Mouse (Mus musculus) gastrocnemius, postnatal 10 days (tissue): ENCODE data around the gene Ube2v1. TPM values are rescaled to one million over a fixed set of nuclear protein-coding genes. Genes with fewer than 3 reads are reported as not detected.
A peak's percentile ranks its signal among the peaks of the same experiment; 100 is the strongest.

Experiments
- DNase-seq: peaks from one replicate; pipeline ENCODE4 v3.0.0; 2021; ENCODE audit warnings: mixed read lengths
- microRNA-seq, 2 experiments: library from miRNA; unstranded; fragments of <30 nt; microRNA quantifications; one replicate each; pipeline ENCODE4 v1.2.0; 2021
- total RNA-seq, 2 experiments: library from RNA; stranded (reverse); gene quantifications; 2 replicates each; pipeline ENCODE4 v1.2.3; 2021

The Ube2v1 gene
- total RNA-seq, 2 experiments from 2014 or later = 179 to 199 TPM

DNA sequence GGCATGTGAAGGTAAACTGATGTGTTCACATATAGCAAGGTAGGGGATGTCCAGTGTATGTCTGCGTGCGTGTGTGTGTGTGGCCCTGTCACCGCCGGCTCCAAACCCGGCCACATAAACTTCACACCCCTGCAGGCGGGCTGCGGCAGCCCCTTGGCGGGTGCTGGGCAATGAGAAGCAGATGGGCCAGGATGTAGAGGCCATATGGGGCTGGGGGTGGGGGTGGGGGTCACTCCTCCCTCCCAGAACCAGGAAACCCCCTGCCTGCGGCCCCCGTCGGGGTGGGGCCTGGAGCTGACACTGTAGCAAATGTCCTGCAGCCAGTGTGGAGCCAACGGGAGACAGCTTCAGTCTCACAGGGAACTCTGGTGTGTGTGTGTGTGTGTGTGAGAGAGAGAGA, 68.2 kb downstream of the Ube2v1 start:
- no peak for DNase-seq

- no peak for DNase-seq
Observed at GRCm38 (mm10) chr2:167563035-167563434, 68.9 kb downstream of the Ube2v1 start.

DNA sequence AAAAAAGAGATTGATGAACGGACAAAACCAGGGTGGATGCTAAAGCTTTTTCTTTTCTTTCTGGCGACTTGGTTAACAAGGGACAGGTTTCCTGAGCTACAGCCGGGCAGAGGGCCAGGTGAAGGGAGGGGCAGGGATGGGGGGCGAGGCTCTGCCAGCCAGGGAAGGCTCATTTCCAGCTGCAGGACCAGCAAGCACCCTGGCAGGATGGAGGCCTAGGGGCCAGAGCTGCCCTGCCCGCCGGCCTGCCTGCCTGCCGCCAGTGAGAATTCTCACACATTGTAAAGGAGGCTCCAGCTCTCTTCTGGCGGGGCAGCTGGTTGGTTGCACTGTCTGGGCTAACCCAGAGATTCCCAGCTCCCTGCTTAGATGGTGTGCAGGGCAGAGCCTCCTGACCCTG, 69.8 kb downstream of the Ube2v1 start:
- DNase-seq = peak; percentile 66

DNA sequence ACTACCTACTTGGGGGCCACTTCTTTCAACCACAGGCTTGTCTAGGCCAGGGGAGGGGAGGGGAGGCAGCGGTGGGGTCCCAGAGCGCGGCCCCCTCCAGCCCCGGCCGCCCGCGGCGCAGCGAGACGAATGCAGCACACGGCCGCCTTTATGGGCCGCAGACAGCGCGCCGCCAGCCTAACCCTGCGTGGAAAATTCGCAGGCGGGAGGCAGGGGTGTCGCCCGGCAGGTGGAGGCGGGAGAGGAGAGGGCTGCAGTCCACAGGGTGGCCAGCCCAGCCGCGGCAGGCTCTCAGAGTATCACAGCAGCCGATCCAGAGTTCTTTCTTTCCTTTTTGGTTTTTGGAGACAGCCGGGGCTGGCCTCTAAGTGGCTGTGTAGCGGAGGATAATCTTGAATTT, 72.5 kb downstream of the Ube2v1 start:
- DNase-seq = no peak

Small RNA genes within 50 kb of the gene (microRNA-seq; reads per million reads assigned to microRNA genes)
- 0 reads per million in 2 experiments for gene Gm22355

Other genes with a start within 250 kb of the Ube2v1 start
- 10 to 100 TPM; 29.2 to 33.3 TPM for gene Slc9a8, start 210.4 kb downstream of the Ube2v1 start, total RNA-seq
- gene Rnf114, start 139.4 kb downstream of the Ube2v1 start, total RNA-seq = 10 to 100 TPM; 16.8 to 18.3 TPM
- 10 to 100 TPM; 14.9 to 15.6 TPM for gene Spata2, start 139.2 kb downstream of the Ube2v1 start, total RNA-seq
- 1 to 10 TPM; 3.9 to 5.7 TPM for gene Snai1, start 93.9 kb downstream of the Ube2v1 start, total RNA-seq
- 10 to 100 TPM; 10.6 to 15.8 TPM for gene Gm20431, start 29.4 kb upstream of the Ube2v1 start, total RNA-seq
- gene Cebpb, start 56.8 kb upstream of the Ube2v1 start, total RNA-seq = 10 to 100 TPM; 28.0 to 64.3 TPM
- 10 to 100 TPM; 20.4 to 22.6 TPM for gene Tmem189, start 57.7 kb upstream of the Ube2v1 start, total RNA-seq